Mouse (Mus musculus) mouse trophoblast stem cell (cell line): ENCODE data around the gene Vmn1r35.
"Not testable (repeated sequence)": the region's sequence is repeated elsewhere in the genome, so short reads cannot be mapped to it uniquely, and the experiment has no call there.

Experiments
- in situ Hi-C, 2 experiments: fragments of 300-500 bp; cut with MseI, MboI; formaldehyde crosslinking; loops; 2 replicates in 1 of 2; 3 replicates in 1 of 2; pipeline ENCODE4 v1.15.1; 2025

Gene Vmn1r35

GRCm38 (mm10) chr6:66685806-66686205, at the start of gene Vmn1r35:
Gene Vmn1r35 (minus strand): TSS chr6:66685906.
- in situ Hi-C loops, result no loop called here

GRCm38 (mm10) chr6:66729082-66729481, 43.4 kb upstream of the Vmn1r35 start, which contains the start of gene Vmn1r37:
Gene Vmn1r37 (plus strand): TSS chr6:66729382.
- in situ Hi-C loops, result not testable (repeated sequence)

GRCm38 (mm10) chr6:66719068-66719467, 33.4 kb upstream of the Vmn1r35 start, which contains the start of gene Vmn1r36:
Gene Vmn1r36 (minus strand): TSS chr6:66719168.
- in situ Hi-C loops, result not testable (repeated sequence)

- in situ Hi-C loops, result no loop called here
Measured at GRCm38 (mm10) chr6:66713854-66714253, 28.1 kb upstream of the Vmn1r35 start.

- in situ Hi-C loops, result no loop called here
Measured at GRCm38 (mm10) chr6:66708901-66709300, 23.2 kb upstream of the Vmn1r35 start.

GRCm38 (mm10) chr6:66643779-66644178, 41.9 kb downstream of the Vmn1r35 start, which contains the start of gene Vmn1r34:
Gene Vmn1r34 (minus strand): TSS chr6:66643879.
- in situ Hi-C loops, result no loop called here
